Mouse (Mus musculus) spleen, adult 2 months (tissue): Measurements from ENCODE around the gene Cd209a.

ENCODE experiments used
- CTCF ChIP-seq: fragments of 200-500 bp; IDR thresholded peaks from 2 replicates; pipeline ENCODE4 v1.5.1; 2011; ENCODE audit warnings: mild to moderate bottlenecking, inconsistent platforms; ENCODE audit not compliant: insufficient read depth, insufficient read length, insufficient replicate concordance; ENCODE audit errors: extremely low read depth
- POLR2A ChIP-seq: fragments of 200-500 bp; IDR thresholded peaks from 2 replicates; pipeline ENCODE4 v1.6.1; 2011; ENCODE audit warnings: low read depth, low read length, inconsistent platforms

DNA sequence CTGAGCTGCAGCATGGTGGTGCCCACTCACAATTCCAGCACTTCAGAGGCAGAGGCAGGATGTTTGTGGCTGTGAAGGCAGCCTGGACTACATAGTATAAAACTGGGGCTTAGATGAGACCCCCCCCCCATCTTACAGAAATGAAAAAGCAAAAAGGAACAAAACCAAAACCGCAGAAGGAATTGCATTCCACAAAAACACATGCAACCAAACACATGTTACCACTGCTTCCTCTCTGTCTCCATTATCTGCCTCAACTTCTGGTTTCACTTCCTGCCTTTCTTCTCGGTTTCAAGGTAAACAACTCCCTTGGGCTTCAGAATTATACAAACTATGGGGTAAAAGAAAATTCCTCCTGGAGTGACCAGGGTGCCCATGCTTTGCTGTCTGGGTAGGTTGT, 37.1 kb downstream of the Cd209a start:
- no peak for TF ChIP-seq CTCF
- TF ChIP-seq POLR2A = no peak
